Mouse (Mus musculus): ENCODE data around the gene Hps1. TPM values are rescaled to one million over a fixed set of nuclear protein-coding genes. Genes with fewer than 3 reads are reported as not detected.
A peak's percentile ranks its signal among the peaks of the same experiment; 100 is the strongest.

The Hps1 gene
- polyA plus RNA-seq, 1 experiment from 2014 or later = 10.5 TPM

GRCm38 (mm10) chr19:42739734-42740133, 40.0 kb downstream of the Hps1 start:
- Histone ChIP-seq H3K36me3 (ENCODE audit: control insufficient read depth, insufficient read depth, low read length) (no peaks in the 10 kb centered on the region), H3K9me3 (ENCODE audit: control insufficient read depth, low read length) (no peaks in the 10 kb centered on the region), H3K27ac (replicated peaks; ENCODE audit: low read depth, low read length) (no peak overlapping the region), H3K27me3 (ENCODE audit: control insufficient read depth, insufficient read depth, low read length) (no peaks in the 10 kb centered on the region), H3K9ac (ENCODE audit: low read length) (no peak overlapping the region), H3K4me3 (ENCODE audit: low read depth, low read length) (no peak overlapping the region), H3K4me1 (ENCODE audit: control insufficient read depth, insufficient read depth, low read length) (peaks cover 4% of the 10 kb centered on the region; the same call in 1 of the 2 replicates), H3K4me2 (ENCODE audit: low read depth, severe bottlenecking) (no peak overlapping the region)
- WGBS = 57% methylated on average over 6 of the region's 6 CpGs
- no peak for ATAC-seq (ENCODE audit: insufficient number of reproducible peaks, low FRiP score, low TSS enrichment, low read depth)
- no peak for DNase-seq (ENCODE audit: low spot score)

DNA sequence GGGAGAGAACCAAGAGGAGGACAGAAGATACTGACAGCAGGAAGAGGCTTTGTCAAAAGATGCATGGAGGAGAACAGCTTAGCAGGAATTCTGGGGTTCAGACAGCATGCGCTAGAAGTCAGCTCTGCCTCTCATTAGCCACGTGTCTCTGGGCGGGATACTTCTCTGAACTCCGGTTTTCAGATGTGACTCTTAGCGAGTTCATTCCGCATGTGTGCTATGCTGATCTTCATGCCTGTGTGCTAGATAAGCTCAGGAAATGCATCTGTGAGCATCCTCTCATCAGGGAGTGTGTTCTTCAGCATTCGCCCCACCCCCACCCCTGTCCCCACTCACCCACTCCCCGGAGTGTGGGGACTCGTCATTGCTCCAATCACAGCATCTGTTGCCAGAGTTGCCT, 42.0 kb downstream of the Hps1 start:
- Histone ChIP-seq H3K9me3 (ENCODE audit: control insufficient read depth, low read length) (no peaks in the 10 kb centered on the region), H3K4me2 (ENCODE audit: low read depth, severe bottlenecking) (no peak overlapping the region), H3K27ac (replicated peaks; ENCODE audit: low read depth, low read length) (no peak overlapping the region), H3K27me3 (ENCODE audit: control insufficient read depth, insufficient read depth, low read length) (no peaks in the 10 kb centered on the region), H3K36me3 (ENCODE audit: control insufficient read depth, insufficient read depth, low read length) (no peaks in the 10 kb centered on the region), H3K4me3 (ENCODE audit: low read depth, low read length) (no peak overlapping the region), H3K9ac (ENCODE audit: low read length) (no peak overlapping the region), H3K4me1 (ENCODE audit: control insufficient read depth, insufficient read depth, low read length) (peaks cover 4% of the 10 kb centered on the region; the same call in 1 of the 2 replicates)
- WGBS = 62% methylated on average over 9 of the region's 9 CpGs
- ATAC-seq (ENCODE audit: insufficient number of reproducible peaks, low FRiP score, low TSS enrichment, low read depth) = no peak
- DNase-seq (ENCODE audit: low spot score) = no peak

DNA sequence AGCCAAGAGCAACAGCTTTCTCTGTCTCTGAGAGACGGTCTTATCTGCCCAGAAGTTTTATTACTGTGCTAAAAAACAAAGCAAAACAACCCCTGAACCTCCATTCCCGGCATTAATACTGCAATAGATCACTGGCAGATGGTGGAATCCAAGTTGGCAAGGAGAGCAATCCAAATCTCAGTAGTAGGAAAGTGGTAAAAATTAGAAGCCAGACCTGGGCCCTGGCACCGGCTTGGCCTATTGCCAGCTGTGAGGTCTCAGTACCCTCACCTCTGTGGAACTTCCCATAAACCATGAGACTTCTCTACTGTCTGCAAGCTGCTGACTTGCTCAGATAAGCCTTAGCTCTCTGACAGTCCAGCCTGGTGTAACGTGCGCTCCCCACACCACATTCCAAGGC, 44.8 kb downstream of the Hps1 start:
- Histone ChIP-seq H3K9ac (ENCODE audit: low read length) (no peak overlapping the region), H3K4me1 (ENCODE audit: control insufficient read depth, insufficient read depth, low read length) (peaks cover 4% of the 10 kb centered on the region; the same call in 1 of the 2 replicates), H3K27me3 (ENCODE audit: control insufficient read depth, insufficient read depth, low read length) (no peaks in the 10 kb centered on the region), H3K27ac (replicated peaks; ENCODE audit: low read depth, low read length) (no peak overlapping the region), H3K4me2 (ENCODE audit: low read depth, severe bottlenecking) (no peak overlapping the region), H3K4me3 (ENCODE audit: low read depth, low read length) (no peak overlapping the region), H3K9me3 (ENCODE audit: control insufficient read depth, low read length) (no peaks in the 10 kb centered on the region), H3K36me3 (ENCODE audit: control insufficient read depth, insufficient read depth, low read length) (no peaks in the 10 kb centered on the region)
- ATAC-seq (ENCODE audit: insufficient number of reproducible peaks, low FRiP score, low TSS enrichment, low read depth) = no peak
- WGBS = 69% methylated on average over 5 of the region's 5 CpGs
- no peak for DNase-seq (ENCODE audit: low spot score)

DNA sequence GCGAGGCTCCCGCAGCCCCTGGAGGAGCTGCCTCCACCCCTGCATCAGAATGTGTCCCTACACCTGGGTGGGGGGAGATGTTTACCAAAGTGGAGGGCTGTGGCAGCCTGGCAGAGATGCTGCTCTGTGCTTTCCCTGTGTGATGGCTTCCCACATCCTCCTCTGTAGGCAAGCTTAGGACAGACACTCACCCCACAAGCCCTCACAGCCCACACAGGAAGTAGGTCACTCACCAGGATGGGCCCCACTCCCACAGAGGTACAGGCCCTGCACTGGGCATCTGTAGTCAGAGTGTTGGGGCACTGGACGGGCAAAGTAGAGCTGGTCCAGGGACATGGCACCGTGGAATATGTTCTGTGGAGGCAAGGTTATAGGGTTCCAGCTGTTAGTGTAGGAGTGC, 52.4 kb downstream of the Hps1 start:
- H3K4me2 ChIP-seq (ENCODE audit: low read depth, severe bottlenecking) = no peak overlapping the region
- H3K9me3 ChIP-seq (ENCODE audit: control insufficient read depth, low read length) = no peaks in the 10 kb centered on the region
- no peak overlapping the region for H3K9ac ChIP-seq (ENCODE audit: low read length)
- H3K4me1 ChIP-seq (ENCODE audit: control insufficient read depth, insufficient read depth, low read length) = peaks cover 30% of the 10 kb centered on the region
- WGBS = 83% methylated on average over 4 of the region's 4 CpGs
- no peak overlapping the region for H3K27ac ChIP-seq (replicated peaks; ENCODE audit: low read depth, low read length)
- no peaks in the 10 kb centered on the region for H3K27me3 ChIP-seq (ENCODE audit: control insufficient read depth, insufficient read depth, low read length)
- H3K36me3 ChIP-seq (ENCODE audit: control insufficient read depth, insufficient read depth, low read length) = no peaks in the 10 kb centered on the region
- DNase-seq (ENCODE audit: low spot score) = no peak
- ATAC-seq (ENCODE audit: insufficient number of reproducible peaks, low FRiP score, low TSS enrichment, low read depth) = no peak
- no peak overlapping the region for H3K4me3 ChIP-seq (ENCODE audit: low read depth, low read length)

DNA sequence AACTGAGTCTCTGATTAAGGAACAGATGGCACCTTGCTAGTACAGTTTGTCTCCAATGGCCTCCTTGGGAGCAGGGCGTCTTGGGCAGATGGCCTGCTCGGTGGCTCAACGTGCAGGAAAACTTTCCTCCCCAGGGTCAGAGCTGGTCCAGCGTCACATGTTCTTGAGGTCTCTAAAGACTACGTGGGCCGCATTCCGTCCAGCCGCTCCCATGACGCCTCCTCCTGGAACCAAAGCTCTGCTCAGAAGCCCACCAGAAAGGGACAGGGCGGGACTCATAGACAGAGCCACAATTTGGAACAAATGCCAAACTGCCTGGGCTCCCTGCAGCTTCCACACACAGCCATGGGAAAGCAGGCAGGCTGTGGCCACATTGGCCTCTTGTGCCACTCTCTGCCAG, 53.0 kb downstream of the Hps1 start:
- Histone ChIP-seq H3K4me1 (ENCODE audit: control insufficient read depth, insufficient read depth, low read length) (peaks cover 36% of the 10 kb centered on the region), H3K27me3 (ENCODE audit: control insufficient read depth, insufficient read depth, low read length) (no peaks in the 10 kb centered on the region), H3K27ac (replicated peaks; ENCODE audit: low read depth, low read length) (no peak overlapping the region), H3K36me3 (ENCODE audit: control insufficient read depth, insufficient read depth, low read length) (no peaks in the 10 kb centered on the region), H3K4me2 (ENCODE audit: low read depth, severe bottlenecking) (no peak overlapping the region), H3K9ac (ENCODE audit: low read length) (no peak overlapping the region), H3K9me3 (ENCODE audit: control insufficient read depth, low read length) (no peaks in the 10 kb centered on the region), H3K4me3 (ENCODE audit: low read depth, low read length) (no peak overlapping the region)
- ATAC-seq (ENCODE audit: insufficient number of reproducible peaks, low FRiP score, low TSS enrichment, low read depth) (no peak), DNase-seq (ENCODE audit: low spot score) (no peak)
- 85% methylated on average over 10 of the region's 10 CpGs for WGBS

GRCm38 (mm10) chr19:42725973-42726350, 53.8 kb downstream of the Hps1 start:
- H3K9me3 ChIP-seq (ENCODE audit: control insufficient read depth, low read length) = no peaks in the 10 kb centered on the region
- no peak for ATAC-seq (ENCODE audit: insufficient number of reproducible peaks, low FRiP score, low TSS enrichment, low read depth)
- no peak for DNase-seq (ENCODE audit: low spot score)
- H3K4me3 ChIP-seq (ENCODE audit: low read depth, low read length) = no peak overlapping the region
- H3K27ac ChIP-seq (replicated peaks; ENCODE audit: low read depth, low read length) = no peak overlapping the region
- H3K4me1 ChIP-seq (ENCODE audit: control insufficient read depth, insufficient read depth, low read length) = peaks cover 36% of the 10 kb centered on the region
- no peak overlapping the region for H3K9ac ChIP-seq (ENCODE audit: low read length)
- H3K36me3 ChIP-seq (ENCODE audit: control insufficient read depth, insufficient read depth, low read length) = no peaks in the 10 kb centered on the region
- WGBS = 43% methylated on average over 3 of the region's 3 CpGs
- H3K4me2 ChIP-seq (ENCODE audit: low read depth, severe bottlenecking) = no peak overlapping the region
- no peaks in the 10 kb centered on the region for H3K27me3 ChIP-seq (ENCODE audit: control insufficient read depth, insufficient read depth, low read length)

DNA sequence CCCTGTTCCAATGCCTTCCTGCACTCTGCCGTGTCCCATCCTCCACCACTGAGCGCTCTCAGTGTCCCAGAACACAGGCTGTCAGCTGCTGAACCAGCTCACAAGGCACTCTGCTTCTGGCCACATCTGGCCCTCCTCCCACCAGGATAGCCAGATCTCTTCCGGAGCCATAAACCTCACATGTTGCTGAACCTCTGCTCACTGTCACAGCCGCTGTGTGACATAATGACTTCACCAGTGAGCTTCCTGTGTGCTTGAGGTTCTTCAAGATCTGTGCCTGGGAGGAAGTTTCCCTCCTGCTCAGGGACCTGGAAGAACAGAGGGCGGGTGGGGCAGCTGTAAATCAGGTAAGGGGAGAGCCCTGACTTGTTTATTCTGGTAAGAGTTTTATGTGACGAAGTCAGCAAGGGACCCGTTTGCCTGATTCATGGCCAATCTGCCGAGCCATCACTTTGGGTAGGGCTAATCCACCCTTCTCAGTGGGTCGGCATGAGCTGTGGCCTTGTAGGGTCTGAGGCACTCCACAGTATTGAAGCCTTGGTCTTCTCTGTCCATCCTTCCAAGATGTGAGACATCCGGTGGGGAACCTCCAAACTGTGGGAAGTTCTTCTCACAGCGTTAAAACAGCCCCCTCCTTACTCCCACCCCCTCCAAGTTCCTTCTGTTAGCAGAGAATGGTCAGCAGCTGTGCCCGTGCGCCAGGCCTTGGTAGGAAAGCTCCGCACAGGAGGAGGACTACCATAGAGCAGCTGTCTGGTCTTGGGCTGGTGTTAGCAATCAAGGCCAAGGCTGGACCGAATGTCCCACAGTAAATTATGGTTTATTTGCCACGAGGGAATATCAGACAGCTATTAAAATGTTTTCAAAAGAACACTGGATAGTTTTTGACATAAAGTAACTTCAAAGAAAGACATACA, 54.5 kb downstream of the Hps1 start:
- H3K27me3 ChIP-seq (ENCODE audit: control insufficient read depth, insufficient read depth, low read length) = no peaks in the 10 kb centered on the region
- H3K4me3 ChIP-seq (ENCODE audit: low read depth, low read length) = no peak overlapping the region
- no peak overlapping the region for H3K9ac ChIP-seq (ENCODE audit: low read length)
- no peaks in the 10 kb centered on the region for H3K9me3 ChIP-seq (ENCODE audit: control insufficient read depth, low read length)
- H3K36me3 ChIP-seq (ENCODE audit: control insufficient read depth, insufficient read depth, low read length) = no peaks in the 10 kb centered on the region
- no peak overlapping the region for H3K27ac ChIP-seq (replicated peaks; ENCODE audit: low read depth, low read length)
- peaks cover 36% of the 10 kb centered on the region for H3K4me1 ChIP-seq (ENCODE audit: control insufficient read depth, insufficient read depth, low read length)
- ATAC-seq (ENCODE audit: insufficient number of reproducible peaks, low FRiP score, low TSS enrichment, low read depth) (peak; percentile 52; the same call in 1 of the 2 replicates), DNase-seq (ENCODE audit: low spot score) (peak; percentile 73)
- H3K4me2 ChIP-seq (ENCODE audit: low read depth, severe bottlenecking) = no peak overlapping the region
- 19% methylated on average over 16 of the region's 16 CpGs for WGBS

GRCm38 (mm10) chr19:42723302-42723701, 56.5 kb downstream of the Hps1 start:
- no peaks in the 10 kb centered on the region for H3K9me3 ChIP-seq (ENCODE audit: control insufficient read depth, low read length)
- no peak for DNase-seq (ENCODE audit: low spot score)
- ATAC-seq (ENCODE audit: insufficient number of reproducible peaks, low FRiP score, low TSS enrichment, low read depth) = no peak
- WGBS = 69% methylated on average over 6 of the region's 6 CpGs
- H3K36me3 ChIP-seq (ENCODE audit: control insufficient read depth, insufficient read depth, low read length) = no peaks in the 10 kb centered on the region
- no peak overlapping the region; the same call in 1 of the 2 replicates for H3K27ac ChIP-seq (replicated peaks; ENCODE audit: low read depth, low read length)
- no peak overlapping the region for H3K4me3 ChIP-seq (ENCODE audit: low read depth, low read length)
- no peaks in the 10 kb centered on the region for H3K27me3 ChIP-seq (ENCODE audit: control insufficient read depth, insufficient read depth, low read length)
- H3K9ac ChIP-seq (ENCODE audit: low read length) = no peak overlapping the region
- H3K4me1 ChIP-seq (ENCODE audit: control insufficient read depth, insufficient read depth, low read length) = peaks cover 48% of the 10 kb centered on the region
- no peak overlapping the region for H3K4me2 ChIP-seq (ENCODE audit: low read depth, severe bottlenecking)
